Mouse (Mus musculus) lung, embryonic 15.5 days (tissue): ENCODE data around the gene Cacfd1. TPM values are rescaled to one million over a fixed set of nuclear protein-coding genes. Genes with fewer than 3 reads are reported as not detected.

Source experiments
- ATAC-seq: fragments of 200-750 bp; cut with Nextera tagmentation; 2 replicates; pipeline ENCODE4 v1.8.0; 2017; ENCODE audit warnings: moderate number of reproducible peaks, borderline replicate concordance; ENCODE audit not compliant: low FRiP score, low TSS enrichment; ENCODE audit errors: extremely low read depth
- H3K27ac ChIP-seq: fragments of 300-500 bp; sonication (generic); 2 replicates; pipeline ENCODE4 v1.5.1; 2015; ENCODE audit warnings: moderate library complexity, mild to moderate bottlenecking, inconsistent platforms
- H3K27me3 ChIP-seq: fragments of 300-500 bp; sonication (generic); 2 replicates; pipeline ENCODE4 v1.6.1; 2015; ENCODE audit warnings: inconsistent platforms
- H3K36me3 ChIP-seq: fragments of 300-500 bp; sonication (generic); 2 replicates; pipeline ENCODE4 v1.6.1; 2015; ENCODE audit warnings: inconsistent platforms
- H3K4me1 ChIP-seq: fragments of 300-500 bp; sonication (generic); 2 replicates; pipeline ENCODE4 v1.6.1; 2015; ENCODE audit warnings: inconsistent platforms
- H3K4me2 ChIP-seq: fragments of 300-500 bp; sonication (generic); 2 replicates; pipeline ENCODE4 v1.6.1; 2015; ENCODE audit warnings: inconsistent platforms, mild to moderate bottlenecking, moderate library complexity
- H3K4me3 ChIP-seq: fragments of 300-500 bp; sonication (generic); 2 replicates; pipeline ENCODE4 v1.5.1; 2015; ENCODE audit warnings: mild to moderate bottlenecking, inconsistent platforms
- H3K9ac ChIP-seq: fragments of 300-500 bp; sonication (generic); 2 replicates; pipeline ENCODE4 v1.6.1; 2015; ENCODE audit warnings: inconsistent platforms
- H3K9me3 ChIP-seq: fragments of 300-500 bp; sonication (generic); 2 replicates; pipeline ENCODE4 v1.6.1; 2016; ENCODE audit warnings: inconsistent platforms
- WGBS: fragments of 180-500 bp; shearing (Covaris S2); methylation state at CpG from one replicate; pipeline ENCODE4 v1.1.7; 2015; 5-methylcytosine and 5-hydroxymethylcytosine counted together
- polyA plus RNA-seq: library from polyadenylated mRNA; unstranded; fragments of >200 nt; fragmentation: Nextera tagmentation; extraction: Ambion mirVana; gene quantifications from 2 replicates; pipeline ENCODE4 v1.2.1, GENCODE M21; 2015

Gene Cacfd1
- polyA plus RNA-seq, 1 experiment from 2014 or later, result 59.0 TPM

GRCm38 (mm10) chr2:27045979-27046770, 36.4 kb downstream of the Cacfd1 start:
- H3K9ac ChIP-seq, result no peak overlapping the region
- no peak overlapping the region for H3K4me3 ChIP-seq
- H3K36me3 ChIP-seq, result no peaks in the 10 kb centered on the region
- peak overlapping the region; percentile 87 for H3K27ac ChIP-seq
- H3K4me2 ChIP-seq, result no peak overlapping the region
- peaks cover 20% of the 10 kb centered on the region; the same call in 1 of the 2 replicates for H3K4me1 ChIP-seq
- no peaks in the 10 kb centered on the region for H3K27me3 ChIP-seq
- WGBS, result 44% methylated on average over 8 of the region's 8 CpGs
- peak; percentile 92 for ATAC-seq
- no peaks in the 10 kb centered on the region for H3K9me3 ChIP-seq

- WGBS, result 43% methylated on average over 6 of the region's 6 CpGs
- Histone ChIP-seq H3K4me1 (0 out of 2 replicates have a peak, but pooled peaks cover 13% of the 10 kb centered on the region), H3K9me3 (no peaks in the 10 kb centered on the region), H3K27ac (no peak overlapping the region), H3K9ac (no peak overlapping the region), H3K27me3 (no peaks in the 10 kb centered on the region), H3K4me2 (no peak overlapping the region), H3K4me3 (no peak overlapping the region), H3K36me3 (no peaks in the 10 kb centered on the region)
- no peak for ATAC-seq
Measured at GRCm38 (mm10) chr2:27049408-27049807, 39.7 kb downstream of the Cacfd1 start.

GRCm38 (mm10) chr2:27058251-27058650, 48.5 kb downstream of the Cacfd1 start:
- no peaks in the 10 kb centered on the region for H3K27me3 ChIP-seq
- peaks cover 14% of the 10 kb centered on the region for H3K4me1 ChIP-seq
- no peaks in the 10 kb centered on the region for H3K9me3 ChIP-seq
- no peak overlapping the region for H3K4me3 ChIP-seq
- no peaks in the 10 kb centered on the region for H3K36me3 ChIP-seq
- no peak for ATAC-seq
- H3K27ac ChIP-seq, result no peak overlapping the region
- H3K9ac ChIP-seq, result no peak overlapping the region
- no peak overlapping the region for H3K4me2 ChIP-seq
- WGBS, result 43% methylated on average over 4 of the region's 4 CpGs

GRCm38 (mm10) chr2:27058751-27059150, 49.0 kb downstream of the Cacfd1 start:
- H3K9ac ChIP-seq, result no peak overlapping the region
- 0 out of 2 replicates have a peak overlapping the region, but pooled peaks have one; percentile 38 for H3K27ac ChIP-seq
- no peak overlapping the region for H3K4me2 ChIP-seq
- peaks cover 14% of the 10 kb centered on the region for H3K4me1 ChIP-seq
- no peak; the same call in 1 of the 2 replicates for ATAC-seq
- H3K27me3 ChIP-seq, result no peaks in the 10 kb centered on the region
- no peak overlapping the region for H3K4me3 ChIP-seq
- no peaks in the 10 kb centered on the region for H3K9me3 ChIP-seq
- H3K36me3 ChIP-seq, result no peaks in the 10 kb centered on the region
- 15% methylated on average over 12 of the region's 12 CpGs for WGBS

- no peak overlapping the region for H3K9ac ChIP-seq
- ATAC-seq, result no peak
- no peak overlapping the region for H3K4me2 ChIP-seq
- no peaks in the 10 kb centered on the region for H3K36me3 ChIP-seq
- peaks cover 14% of the 10 kb centered on the region for H3K4me1 ChIP-seq
- no peaks in the 10 kb centered on the region for H3K27me3 ChIP-seq
- WGBS, result 57% methylated on average over 9 of the region's 9 CpGs
- 0 out of 2 replicates have a peak overlapping the region, but pooled peaks have one; percentile 38 for H3K27ac ChIP-seq
- no peak overlapping the region for H3K4me3 ChIP-seq
- no peaks in the 10 kb centered on the region for H3K9me3 ChIP-seq
Measured at GRCm38 (mm10) chr2:27059187-27059586, 49.5 kb downstream of the Cacfd1 start.

GRCm38 (mm10) chr2:27067124-27067523, 57.4 kb downstream of the Cacfd1 start:
- H3K9me3 ChIP-seq, result no peaks in the 10 kb centered on the region
- 80% methylated on average over 2 of the region's 2 CpGs for WGBS
- H3K9ac ChIP-seq, result no peak overlapping the region
- no peak for ATAC-seq
- H3K4me2 ChIP-seq, result no peak overlapping the region
- no peak overlapping the region for H3K4me3 ChIP-seq
- no peaks in the 10 kb centered on the region for H3K27me3 ChIP-seq
- H3K27ac ChIP-seq, result no peak overlapping the region
- H3K36me3 ChIP-seq, result no peaks in the 10 kb centered on the region
- peaks cover 18% of the 10 kb centered on the region for H3K4me1 ChIP-seq

- no peaks in the 10 kb centered on the region for H3K27me3 ChIP-seq
- H3K4me2 ChIP-seq, result no peak overlapping the region
- H3K27ac ChIP-seq, result no peak overlapping the region
- no peaks in the 10 kb centered on the region for H3K9me3 ChIP-seq
- H3K36me3 ChIP-seq, result no peaks in the 10 kb centered on the region
- no peak for ATAC-seq
- H3K4me3 ChIP-seq, result no peak overlapping the region
- no peak overlapping the region for H3K9ac ChIP-seq
- WGBS, result 25% methylated on average over 2 of the region's 2 CpGs
- peaks cover 18% of the 10 kb centered on the region for H3K4me1 ChIP-seq
Measured at GRCm38 (mm10) chr2:27067996-27068395, 58.3 kb downstream of the Cacfd1 start.

GRCm38 (mm10) chr2:27069646-27070045, 59.9 kb downstream of the Cacfd1 start:
- no peak overlapping the region for H3K4me2 ChIP-seq
- H3K4me1 ChIP-seq, result peaks cover 22% of the 10 kb centered on the region
- no peaks in the 10 kb centered on the region for H3K36me3 ChIP-seq
- whole genome bisulfite sequencing, result 57% methylated on average over 3 of the region's 3 CpGs
- no peaks in the 10 kb centered on the region for H3K27me3 ChIP-seq
- no peaks in the 10 kb centered on the region for H3K9me3 ChIP-seq
- H3K27ac ChIP-seq, result no peak overlapping the region
- no peak overlapping the region for H3K9ac ChIP-seq
- no peak overlapping the region for H3K4me3 ChIP-seq
- ATAC-seq, result no peak

- WGBS, result 69% methylated on average over 2 of the region's 2 CpGs
- H3K4me3 ChIP-seq, result no peak overlapping the region
- no peak for ATAC-seq
Measured at GRCm38 (mm10) chr2:27070247-27070813, 60.6 kb downstream of the Cacfd1 start.

More at GRCm38 (mm10) chr2:27070247-27070813, 60.6 kb downstream of the Cacfd1 start:
- H3K27me3 ChIP-seq, result no peaks in the 10 kb centered on the region
- H3K36me3 ChIP-seq, result no peaks in the 10 kb centered on the region
- no peaks in the 10 kb centered on the region for H3K9me3 ChIP-seq
- no peak overlapping the region for H3K9ac ChIP-seq
- H3K4me2 ChIP-seq, result no peak overlapping the region
- H3K27ac ChIP-seq, result no peak overlapping the region
- H3K4me1 ChIP-seq, result peaks cover 29% of the 10 kb centered on the region

Other genes with a start within 250 kb of the Cacfd1 start
- not detected in 2 replicates for gene Abo, start 144.9 kb upstream of the Cacfd1 start, polyA plus RNA-seq
- gene Surf6, start 107.0 kb upstream of the Cacfd1 start, polyA plus RNA-seq, result 26.2 and 27.3 TPM in 2 replicates
- 52.0 and 53.7 TPM in 2 replicates for gene Med22, start 99.2 kb upstream of the Cacfd1 start, polyA plus RNA-seq
- 614 and 640 TPM in 2 replicates for gene Rpl7a, start 99.2 kb upstream of the Cacfd1 start, polyA plus RNA-seq
- gene Surf2, start 93.6 kb upstream of the Cacfd1 start, polyA plus RNA-seq, result 37.6 and 38.3 TPM in 2 replicates
- gene Surf1, start 93.4 kb upstream of the Cacfd1 start, polyA plus RNA-seq, result 52.4 and 56.8 TPM in 2 replicates
- gene Surf4, start 76.0 kb upstream of the Cacfd1 start, polyA plus RNA-seq, result 222 and 225 TPM in 2 replicates
- 0.31 TPM in 1 of 2 replicates, not detected in the other for gene Stkld1, start 75.9 kb upstream of the Cacfd1 start, polyA plus RNA-seq
- gene Rexo4, start 45.5 kb upstream of the Cacfd1 start, polyA plus RNA-seq, result 43.0 and 44.7 TPM in 2 replicates
- 0.09 TPM in 1 of 2 replicates, not detected in the other for gene Adamts13, start 36.5 kb upstream of the Cacfd1 start, polyA plus RNA-seq
- gene Slc2a6, start 18.1 kb downstream of the Cacfd1 start, polyA plus RNA-seq, result 0.48 and 0.77 TPM in 2 replicates
- gene Mymk, start 62.3 kb downstream of the Cacfd1 start, polyA plus RNA-seq, result 0.49 and 0.76 TPM in 2 replicates
- 20.5 and 27.4 TPM in 2 replicates for gene Adamtsl2, start 69.5 kb downstream of the Cacfd1 start, polyA plus RNA-seq
- gene Fam163b, start 132.6 kb downstream of the Cacfd1 start, polyA plus RNA-seq, result 0.69 and 0.70 TPM in 2 replicates
- 0.34 and 2.4 TPM in 2 replicates for gene Dbh, start 155.3 kb downstream of the Cacfd1 start, polyA plus RNA-seq
- 25.6 and 27.9 TPM in 2 replicates for gene Sardh, start 238.4 kb downstream of the Cacfd1 start, polyA plus RNA-seq